Mouse (Mus musculus): ENCODE measurements at regions not wholly inside any gene's neighbourhood (a gene's known extent, or its start where the extent isn't known, plus 50 kb on each side); places are given as distances from the start of the nearest gene placed in this dataset.

- TF ChIP-seq CTCF (IDR thresholded peaks at IDR 0.05; ENCODE audit: borderline replicate concordance, extremely low read depth, insufficient read depth, insufficient read length) (no peak), POLR2A (IDR thresholded peaks at IDR 0.05; ENCODE audit: borderline replicate concordance, extremely low read depth, insufficient read depth, insufficient read length, poor library complexity, severe bottlenecking) (no peak)
These were observed 85.3 kb upstream of the Mafb start for GRCm38 (mm10) chr2:160452239-160452530.
